Mouse (Mus musculus) midbrain, embryonic 10.5 days (tissue): ENCODE results near the gene Adh6b. TPM values are rescaled to one million over a fixed set of nuclear protein-coding genes. Genes with fewer than 3 reads are reported as not detected.
"Not testable (repeated sequence)": the region's sequence is repeated elsewhere in the genome, so short reads cannot be mapped to it uniquely, and the experiment has no call there.

Experiments used
- DNase-seq: peaks from one replicate; pipeline ENCODE4 v3.0.0-alpha.2; 2017; ENCODE audit warnings: low spot score
- H3K27ac ChIP-seq: fragments of 300-500 bp; sonication (generic); replicated peaks from 2 replicates; pipeline ENCODE4 v1.5.1; 2016; ENCODE audit warnings: mild to moderate bottlenecking
- H3K27me3 ChIP-seq: fragments of 300-500 bp; sonication (generic); 2 replicates; pipeline ENCODE4 v1.6.1; 2016; ENCODE audit warnings: low read depth, mild to moderate bottlenecking; ENCODE audit not compliant: poor library complexity, severe bottlenecking
- H3K36me3 ChIP-seq: fragments of 300-500 bp; sonication (generic); 2 replicates; pipeline ENCODE4 v1.6.1; 2016; ENCODE audit warnings: mild to moderate bottlenecking, moderate library complexity
- H3K4me1 ChIP-seq: fragments of 300-500 bp; sonication (generic); 2 replicates; pipeline ENCODE4 v1.6.1; 2016
- H3K4me3 ChIP-seq: fragments of 300-500 bp; sonication (generic); 2 replicates; pipeline ENCODE4 v1.5.1; 2016; ENCODE audit warnings: mild to moderate bottlenecking, moderate library complexity
- H3K9me3 ChIP-seq: fragments of 300-500 bp; sonication (generic); replicated peaks from 2 replicates; pipeline ENCODE4 v1.6.1; 2016; ENCODE audit warnings: mild to moderate bottlenecking
- whole genome bisulfite sequencing: fragments of 180-500 bp; shearing (Covaris S2); methylation state at CpG from one replicate; pipeline ENCODE4 v1.1.7; 2016; 5-methylcytosine and 5-hydroxymethylcytosine counted together
- polyA plus RNA-seq: library from polyadenylated mRNA; unstranded; fragments of >200 nt; fragmentation: Nextera tagmentation; extraction: Ambion mirVana; gene quantifications from 2 replicates; pipeline ENCODE4 v1.2.1, GENCODE M21; 2016

Adh6b gene
- polyA plus RNA-seq, 1 experiment from 2014 or later = 1.0 TPM

DNA sequence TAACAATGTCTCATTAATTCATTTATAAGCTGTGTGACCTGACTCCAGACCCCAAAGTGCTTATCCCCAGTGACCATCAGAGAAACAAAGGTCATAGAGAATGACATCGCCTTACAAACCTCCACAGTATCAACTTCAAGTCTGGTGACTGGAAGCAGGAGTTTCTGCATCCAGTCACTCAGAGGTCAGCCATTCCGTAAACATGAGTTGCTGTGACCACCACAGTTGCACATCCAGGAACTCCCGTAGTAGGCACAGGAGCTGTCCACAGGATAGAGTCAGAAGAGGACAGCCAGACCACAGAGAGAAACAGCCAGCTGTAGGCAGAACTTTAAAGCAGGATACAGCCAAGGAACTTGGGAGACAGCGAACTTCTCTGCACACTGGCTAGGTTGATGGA, 28.7 kb downstream of the Adh6b start:
- H3K4me3 ChIP-seq = not testable (repeated sequence)
- 79% methylated on average over 4 of the region's 4 CpGs for WGBS

DNA sequence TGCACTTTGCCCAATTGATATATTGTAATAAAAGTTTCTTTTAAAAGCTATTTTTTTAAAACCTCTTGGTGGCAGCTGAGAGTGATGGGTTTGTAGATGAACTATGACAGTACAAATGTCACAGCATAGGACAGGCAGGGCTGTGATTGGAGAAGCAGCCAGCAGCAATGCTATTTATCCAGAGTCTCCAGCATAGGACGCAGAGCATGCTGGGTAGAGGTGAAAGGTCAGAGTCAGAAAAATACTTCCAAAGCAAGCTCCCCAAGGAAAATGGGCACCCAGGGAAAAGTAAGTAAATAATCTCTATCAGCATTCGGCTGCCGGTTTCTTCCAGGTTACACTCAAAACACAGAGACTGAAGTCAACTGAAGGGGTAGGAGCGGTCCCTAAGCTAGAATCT, 32.3 kb downstream of the Adh6b start:
- Histone ChIP-seq H3K4me3 (no peak overlapping the region), H3K27ac (no peak overlapping the region), H3K9me3 (no peaks in the 10 kb centered on the region), H3K36me3 (no peaks in the 10 kb centered on the region), H3K27me3 (no peaks in the 10 kb centered on the region), H3K4me1 (peaks cover 3% of the 10 kb centered on the region)
- DNase-seq = no peak
- WGBS = 85% methylated on average over 4 of the region's 4 CpGs

More for the DNA sequence above, 28.7 kb downstream of the Adh6b start:
- H3K27me3 ChIP-seq, H3K27ac ChIP-seq, DNase-seq, H3K36me3 ChIP-seq, H3K4me1 ChIP-seq, H3K9me3 ChIP-seq: not testable (repeated sequence)

GRCm38 (mm10) chr3:138375148-138375547, 33.6 kb downstream of the Adh6b start:
- H3K27ac ChIP-seq = no peak overlapping the region
- H3K36me3 ChIP-seq = no peaks in the 10 kb centered on the region
- H3K9me3 ChIP-seq = no peaks in the 10 kb centered on the region
- H3K27me3 ChIP-seq = no peaks in the 10 kb centered on the region
- no peak overlapping the region for H3K4me3 ChIP-seq
- H3K4me1 ChIP-seq = peaks cover 3% of the 10 kb centered on the region
- WGBS = 84% methylated on average over 2 of the region's 2 CpGs
- no peak for DNase-seq

DNA sequence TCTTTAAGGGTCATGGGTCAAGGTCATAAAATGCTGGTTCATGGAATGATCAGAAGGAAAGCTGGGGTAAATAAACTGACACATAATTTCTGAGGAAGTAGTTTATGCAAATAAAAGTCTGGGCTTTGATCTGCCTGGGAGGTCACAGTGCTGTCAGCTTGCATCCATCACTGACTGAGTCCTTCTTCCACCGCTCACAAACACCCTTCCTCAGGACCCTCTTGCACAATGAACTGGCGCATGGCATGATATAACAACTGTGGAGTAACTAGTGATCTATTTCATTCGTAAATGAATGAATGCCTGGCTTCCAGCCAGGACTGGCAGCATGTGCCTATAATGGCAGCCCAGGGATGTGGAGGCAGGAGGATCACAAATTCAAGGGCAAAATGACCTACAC, 39.6 kb downstream of the Adh6b start:
- DNase-seq = peak; percentile 29
- H3K9me3 ChIP-seq = no peaks in the 10 kb centered on the region
- WGBS = 42% methylated on average over 3 of the region's 3 CpGs

GRCm38 (mm10) chr3:138387155-138387554, 45.6 kb downstream of the Adh6b start:
- H3K9me3 ChIP-seq = no peaks in the 10 kb centered on the region
- DNase-seq = no peak
- H3K4me3 ChIP-seq = no peak overlapping the region
- H3K27ac ChIP-seq = no peak overlapping the region
- 90% methylated on average over 6 of the region's 6 CpGs for WGBS
- H3K36me3 ChIP-seq = no peaks in the 10 kb centered on the region
- no peaks in the 10 kb centered on the region for H3K4me1 ChIP-seq
- no peaks in the 10 kb centered on the region for H3K27me3 ChIP-seq

More for the DNA sequence above, 39.6 kb downstream of the Adh6b start:
- H3K27me3 ChIP-seq = no peaks in the 10 kb centered on the region
- no peak overlapping the region for H3K27ac ChIP-seq
- H3K4me1 ChIP-seq = no peaks in the 10 kb centered on the region
- no peak overlapping the region for H3K4me3 ChIP-seq
- H3K36me3 ChIP-seq = no peaks in the 10 kb centered on the region

DNA sequence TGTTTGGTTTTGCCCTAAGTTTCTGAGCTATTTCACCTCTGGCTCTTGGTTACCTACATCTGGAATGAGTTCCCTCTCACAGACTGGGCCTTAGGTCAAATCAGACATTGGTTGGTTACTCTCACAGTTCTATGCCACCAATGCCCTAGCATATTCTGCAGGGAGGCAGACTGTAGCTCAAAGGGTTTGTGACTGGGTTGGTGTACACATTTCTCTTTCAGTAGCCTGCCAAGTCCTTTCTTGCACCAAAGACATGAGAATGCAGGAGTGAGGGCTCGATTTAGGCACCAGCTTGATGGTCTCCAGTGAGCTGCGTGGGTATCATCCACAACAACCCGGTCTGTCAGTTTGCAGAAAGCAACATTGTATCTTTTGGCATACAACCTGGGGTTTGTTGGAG, 63.3 kb downstream of the Adh6b start:
- WGBS = 85% methylated on average over 3 of the region's 3 CpGs
- H3K4me3 ChIP-seq = no peak overlapping the region
- DNase-seq = no peak
- H3K36me3 ChIP-seq = no peaks in the 10 kb centered on the region
- H3K9me3 ChIP-seq = no peaks in the 10 kb centered on the region
- H3K4me1 ChIP-seq = no peaks in the 10 kb centered on the region
- H3K27ac ChIP-seq = no peak overlapping the region
- H3K27me3 ChIP-seq = no peaks in the 10 kb centered on the region

DNA sequence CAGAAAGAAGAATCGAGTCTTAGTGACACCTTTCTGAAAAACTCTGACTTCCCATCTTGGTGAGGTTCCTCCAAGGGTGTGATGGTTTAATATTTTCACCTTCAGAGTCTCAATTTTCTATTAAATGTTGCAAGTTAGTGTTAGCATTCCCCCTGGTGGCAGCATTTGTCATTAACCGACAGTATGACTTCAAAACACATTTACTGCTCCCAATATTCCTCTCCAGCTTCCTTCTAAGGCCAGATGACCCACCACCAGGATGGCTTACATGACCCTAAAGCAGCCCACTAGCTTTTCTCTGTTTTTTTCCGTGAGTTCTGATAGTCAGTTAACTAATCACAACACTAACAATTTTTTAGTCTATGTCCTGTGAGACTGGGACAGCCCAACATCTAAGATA, 63.8 kb downstream of the Adh6b start:
- peak; percentile 19 for DNase-seq
- Histone ChIP-seq H3K9me3 (no peaks in the 10 kb centered on the region), H3K27me3 (no peaks in the 10 kb centered on the region), H3K4me1 (no peaks in the 10 kb centered on the region), H3K36me3 (no peaks in the 10 kb centered on the region), H3K4me3 (no peak overlapping the region), H3K27ac (no peak overlapping the region)
- WGBS = 48% methylated on average over 3 of the region's 3 CpGs

GRCm38 (mm10) chr3:138405840-138406239, 64.3 kb downstream of the Adh6b start:
- Histone ChIP-seq H3K4me1 (no peaks in the 10 kb centered on the region), H3K27me3 (no peaks in the 10 kb centered on the region), H3K27ac (no peak overlapping the region), H3K36me3 (no peaks in the 10 kb centered on the region), H3K9me3 (no peaks in the 10 kb centered on the region), H3K4me3 (no peak overlapping the region)
- WGBS = 89% methylated on average over 7 of the region's 7 CpGs
- no peak for DNase-seq

GRCm38 (mm10) chr3:138407920-138408319, 66.3 kb downstream of the Adh6b start:
- H3K9me3 ChIP-seq = no peaks in the 10 kb centered on the region
- no peak overlapping the region for H3K4me3 ChIP-seq
- H3K27ac ChIP-seq = no peak overlapping the region
- WGBS = 100% methylated on average over 1 of the region's 1 CpGs
- no peak for DNase-seq
- H3K36me3 ChIP-seq = no peaks in the 10 kb centered on the region
- no peaks in the 10 kb centered on the region for H3K27me3 ChIP-seq
- peaks cover 7% of the 10 kb centered on the region; the same call in 1 of the 2 replicates for H3K4me1 ChIP-seq

Other genes with a start within 250 kb of the Adh6b start
- 17.8 and 19.5 TPM in 2 replicates for gene Trmt10a, start 198.3 kb upstream of the Adh6b start, polyA plus RNA-seq
- 11.3 and 12.5 TPM in 2 replicates for gene Mttp, start 196.8 kb upstream of the Adh6b start, polyA plus RNA-seq
- not detected in 2 replicates for gene 4930579F01Rik, start 147.9 kb upstream of the Adh6b start, polyA plus RNA-seq
- gene Adh7, start 124.0 kb upstream of the Adh6b start, polyA plus RNA-seq = 0.25 TPM in 1 of 2 replicates, not detected in the other
- 0.14 TPM in 1 of 2 replicates, not detected in the other for gene Adh1, start 80.8 kb upstream of the Adh6b start, polyA plus RNA-seq
- not detected in 2 replicates for gene Adh6a, start 28.5 kb upstream of the Adh6b start, polyA plus RNA-seq
- gene Adh4, start 73.7 kb downstream of the Adh6b start, polyA plus RNA-seq = not detected in 2 replicates
- gene Adh5, start 101.3 kb downstream of the Adh6b start, polyA plus RNA-seq = 266 and 280 TPM in 2 replicates
- 47.9 and 48.0 TPM in 2 replicates for gene Metap1, start 147.7 kb downstream of the Adh6b start, polyA plus RNA-seq
- 482 and 499 TPM in 2 replicates for gene Eif4e, start 184.4 kb downstream of the Adh6b start, polyA plus RNA-seq